Mouse (Mus musculus): ENCODE measurements around the gene Ciart.
A peak's percentile ranks its signal among the peaks of the same experiment; 100 is the strongest.
"Not testable (repeated sequence)": the region's sequence is repeated elsewhere in the genome, so short reads cannot be mapped to it uniquely, and the experiment has no call there.

Ciart gene

DNA sequence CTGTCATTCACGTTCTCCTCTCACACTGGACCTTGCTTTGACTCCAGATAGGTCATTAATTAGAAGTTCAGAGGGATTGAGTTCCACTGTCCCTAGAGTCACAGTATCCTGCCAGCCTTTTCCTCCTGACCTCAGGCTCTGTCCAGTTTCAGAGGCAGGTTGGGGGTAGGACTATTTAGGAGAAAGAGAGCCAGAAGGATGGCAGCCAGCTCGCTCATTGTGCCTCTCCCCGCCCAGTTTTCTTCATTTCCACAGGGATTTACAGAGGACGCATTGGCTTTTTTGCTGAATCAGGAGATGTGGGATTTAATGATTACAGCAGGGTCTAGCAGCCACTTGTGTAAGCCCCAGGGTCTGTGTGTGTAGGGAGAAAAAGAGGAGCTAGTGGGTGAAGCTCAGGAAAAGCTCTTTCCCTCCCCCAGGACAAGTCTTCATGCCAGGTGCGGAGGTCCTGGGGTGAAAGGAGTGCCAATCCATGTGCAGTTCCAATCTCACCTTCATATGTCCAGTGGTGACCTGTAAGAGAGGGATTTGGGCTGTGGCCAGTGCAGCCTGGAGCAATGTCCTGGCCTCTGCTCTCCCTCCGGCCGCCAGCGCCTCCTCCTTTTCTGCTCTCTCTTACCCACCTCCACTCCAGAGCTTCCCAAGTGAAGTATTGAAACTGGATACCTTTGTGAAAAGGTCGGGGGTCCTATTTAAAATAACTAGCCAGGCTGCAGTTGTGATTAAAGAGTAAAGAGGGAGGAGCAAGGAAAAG lies 19.7 kb upstream of the Ciart start:
- no peak for DNase-seq

DNA sequence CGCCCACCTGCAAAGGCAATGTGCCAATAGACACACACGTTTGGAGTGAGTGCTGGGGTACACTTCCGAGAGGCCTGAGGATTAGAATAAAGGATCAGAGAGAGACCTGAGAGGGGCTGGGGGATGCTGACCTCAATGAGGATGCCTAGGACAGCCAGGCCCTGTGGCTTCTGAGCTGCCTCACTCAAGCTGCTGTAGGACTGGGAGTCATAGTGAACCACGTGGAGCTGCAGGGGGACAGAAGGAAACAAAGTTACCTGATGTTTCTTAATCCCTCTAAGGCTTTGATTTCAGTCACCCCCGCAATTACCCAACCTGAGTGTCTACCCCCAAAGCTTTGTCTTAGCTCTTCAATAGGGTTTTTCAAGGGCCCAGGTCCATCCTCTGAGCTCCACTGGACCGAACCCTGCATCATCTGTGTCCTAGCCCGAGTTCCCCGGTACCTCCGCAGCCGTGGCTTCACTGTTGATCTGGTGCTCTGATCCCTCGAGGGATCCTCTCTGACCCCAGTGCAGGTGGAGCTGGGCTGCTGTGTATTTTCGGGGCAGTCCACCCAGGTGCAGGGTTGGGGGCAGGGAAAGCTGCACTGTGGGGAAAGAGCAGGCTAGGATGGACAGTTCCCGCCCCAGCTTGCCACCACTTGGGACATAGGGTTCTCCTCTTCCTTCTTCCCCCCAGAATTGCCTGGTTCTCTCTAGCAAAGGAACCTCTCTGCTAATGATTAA lies 17.9 kb upstream of the Ciart start:
- no peak for DNase-seq

DNA sequence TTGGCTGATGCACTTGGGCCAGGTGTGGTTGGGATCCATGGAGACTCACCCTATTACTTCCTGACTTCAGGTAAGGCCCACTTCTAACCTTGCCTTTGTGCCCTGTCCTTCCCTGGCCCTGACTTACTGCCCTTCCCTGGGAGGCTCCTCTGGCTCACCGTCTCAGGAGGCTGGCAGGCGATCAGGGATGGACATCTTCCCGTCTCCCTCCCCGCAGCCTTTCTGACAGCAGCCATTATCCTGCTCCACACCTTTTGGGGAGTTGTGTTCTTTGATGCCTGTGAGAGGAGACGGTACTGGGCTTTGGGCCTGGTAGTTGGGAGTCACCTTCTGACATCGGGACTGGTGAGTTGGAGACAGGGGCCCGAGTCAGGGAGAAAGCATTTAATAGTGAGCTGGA lies 13.4 kb upstream of the Ciart start:
- DNase-seq: not testable (repeated sequence)

DNA sequence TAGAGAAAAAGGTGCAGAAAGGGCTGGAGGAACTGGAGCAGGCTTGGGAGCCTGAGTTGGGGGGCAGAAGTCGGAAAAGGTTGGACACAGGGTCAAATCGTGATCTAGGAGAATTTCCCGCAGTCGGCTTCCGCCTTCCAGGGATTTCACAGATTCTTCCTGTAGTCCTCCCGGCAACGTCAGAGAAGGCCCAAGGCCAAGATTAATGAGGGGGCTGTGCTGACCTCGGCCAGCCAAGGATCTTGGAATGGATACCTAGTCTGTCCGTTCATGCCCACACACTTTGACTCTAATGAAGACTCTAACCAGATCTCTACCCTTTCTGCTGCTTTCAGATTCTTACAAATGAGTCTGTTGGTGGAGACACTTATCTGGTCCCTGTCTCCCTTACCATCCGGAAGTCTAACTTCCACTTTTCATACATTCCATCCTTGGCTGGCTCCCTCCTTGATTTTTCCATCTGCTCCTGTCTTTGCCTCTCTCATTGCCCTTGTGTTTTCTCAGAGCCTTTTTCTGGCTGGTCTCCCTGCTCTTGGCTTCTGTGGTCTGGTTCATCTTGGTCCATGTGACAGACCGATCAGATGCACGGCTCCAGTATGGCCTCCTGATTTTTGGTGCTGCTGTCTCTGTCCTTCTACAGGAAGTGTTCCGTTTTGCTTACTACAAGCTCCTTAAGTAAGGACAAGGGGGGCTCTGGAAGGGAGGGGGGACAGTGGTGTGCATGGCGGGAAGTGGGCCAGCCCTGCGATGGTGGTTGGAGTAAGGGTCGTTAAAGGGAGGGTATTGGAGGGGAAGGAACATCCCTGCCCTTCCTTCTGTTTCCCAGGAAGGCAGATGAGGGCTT lies 12.5 kb upstream of the Ciart start:
- DNase-seq: peak; percentile 41

DNA sequence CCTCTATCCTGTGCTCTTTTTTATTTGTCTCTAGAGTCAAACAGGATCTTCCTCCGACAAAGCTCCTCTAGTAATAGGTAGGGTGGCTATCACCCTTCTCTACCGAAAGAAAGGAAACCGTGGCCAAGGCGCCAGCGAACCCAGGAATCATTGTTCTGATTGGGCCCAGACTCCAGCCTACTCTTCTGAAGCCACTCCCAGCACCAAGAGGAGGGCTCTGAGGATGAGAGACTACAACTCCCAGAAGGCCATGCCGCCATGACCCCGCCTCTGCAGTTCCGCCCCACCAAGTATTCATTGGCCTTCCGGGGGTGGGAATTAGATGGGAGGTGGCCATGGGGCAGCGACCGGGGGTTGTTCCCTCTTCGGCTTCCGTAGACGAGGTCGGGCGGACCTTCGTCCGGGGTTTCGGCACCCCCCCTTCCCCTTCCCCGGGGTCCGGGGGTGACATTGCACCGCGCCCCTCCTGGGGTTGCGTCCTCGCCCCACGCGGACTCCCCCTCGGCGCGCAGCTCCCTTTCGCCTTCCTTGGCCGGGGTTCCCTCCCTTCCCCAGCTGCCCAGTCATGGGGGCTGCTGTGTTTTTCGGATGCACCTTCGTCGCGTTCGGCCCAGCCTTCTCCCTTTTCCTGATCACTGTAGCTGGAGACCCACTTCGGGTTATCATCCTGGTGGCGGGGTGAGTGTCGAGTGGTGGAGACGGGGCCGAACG lies 11.7 kb upstream of the Ciart start, which contains the start of gene Aph1a:
Gene Aph1a (plus strand): TSS at position 364 of the 711 bp plus-strand sequence.
- DNase-seq: peak; percentile 99

DNA sequence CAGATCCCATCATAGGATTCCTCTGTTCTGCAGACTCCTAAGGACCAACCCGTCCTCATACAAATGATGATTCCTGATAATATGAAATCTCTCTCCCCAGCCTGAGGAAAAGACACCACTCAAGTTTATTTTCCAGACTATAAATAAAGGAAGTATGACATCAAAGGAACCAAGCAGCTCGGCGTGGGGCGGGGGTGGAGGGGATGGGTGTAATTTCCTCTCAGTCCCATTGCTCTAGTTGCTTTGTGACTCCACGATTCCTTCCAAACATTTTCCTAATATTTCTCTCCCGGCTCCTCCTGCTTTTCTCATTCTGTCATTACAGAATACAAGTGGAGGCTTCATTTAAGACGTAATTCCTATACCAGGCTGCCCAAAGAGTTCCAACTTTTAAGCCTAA lies 11.1 kb upstream of the Ciart start:
- DNase-seq: no peak

DNA sequence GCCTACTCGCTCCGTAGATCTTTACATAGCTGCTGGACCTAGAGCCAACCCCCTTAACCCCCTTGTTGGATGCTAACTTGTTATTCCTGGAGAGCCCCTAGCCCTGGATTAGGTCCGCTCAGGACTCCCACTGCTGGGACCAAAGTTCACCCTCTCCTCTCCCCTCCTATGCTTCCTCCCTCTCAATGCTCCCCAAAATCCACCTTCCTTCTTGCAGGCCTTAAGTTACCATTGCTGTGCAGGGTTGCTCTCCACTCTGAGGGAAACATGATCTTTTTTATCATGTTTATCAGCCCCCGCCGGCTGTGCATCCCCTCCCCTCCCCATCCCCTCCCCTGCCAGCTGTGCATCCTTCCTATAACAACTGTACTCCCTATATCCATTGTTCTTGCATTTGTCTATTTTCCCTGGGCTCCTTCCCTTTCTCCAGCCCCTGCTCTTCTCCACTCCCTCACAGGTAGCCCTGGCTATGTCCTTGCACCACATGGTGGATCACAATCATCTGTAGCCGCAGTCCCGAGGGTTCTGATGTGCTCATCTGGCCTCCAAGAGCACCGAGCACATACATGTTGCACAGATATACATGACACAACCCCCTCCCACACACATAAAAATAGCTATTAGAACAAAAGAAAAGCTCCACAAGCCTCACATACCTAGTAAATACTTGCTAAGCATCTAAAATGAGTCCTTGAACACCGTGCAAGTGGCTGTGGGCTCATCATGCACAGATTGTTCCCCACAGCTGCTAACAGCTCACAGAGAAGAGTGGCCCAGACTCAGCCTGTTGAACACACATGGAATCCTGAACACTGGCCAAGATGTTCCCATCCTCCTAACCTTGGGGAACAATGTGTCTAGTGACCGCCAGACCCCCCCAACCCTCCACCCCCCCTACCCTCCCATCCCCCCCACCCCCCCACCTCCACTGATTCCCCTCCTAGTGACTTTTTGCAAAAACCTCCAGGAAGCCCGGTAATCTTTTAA lies 10.3 kb upstream of the Ciart start:
- no peak for DNase-seq

DNA sequence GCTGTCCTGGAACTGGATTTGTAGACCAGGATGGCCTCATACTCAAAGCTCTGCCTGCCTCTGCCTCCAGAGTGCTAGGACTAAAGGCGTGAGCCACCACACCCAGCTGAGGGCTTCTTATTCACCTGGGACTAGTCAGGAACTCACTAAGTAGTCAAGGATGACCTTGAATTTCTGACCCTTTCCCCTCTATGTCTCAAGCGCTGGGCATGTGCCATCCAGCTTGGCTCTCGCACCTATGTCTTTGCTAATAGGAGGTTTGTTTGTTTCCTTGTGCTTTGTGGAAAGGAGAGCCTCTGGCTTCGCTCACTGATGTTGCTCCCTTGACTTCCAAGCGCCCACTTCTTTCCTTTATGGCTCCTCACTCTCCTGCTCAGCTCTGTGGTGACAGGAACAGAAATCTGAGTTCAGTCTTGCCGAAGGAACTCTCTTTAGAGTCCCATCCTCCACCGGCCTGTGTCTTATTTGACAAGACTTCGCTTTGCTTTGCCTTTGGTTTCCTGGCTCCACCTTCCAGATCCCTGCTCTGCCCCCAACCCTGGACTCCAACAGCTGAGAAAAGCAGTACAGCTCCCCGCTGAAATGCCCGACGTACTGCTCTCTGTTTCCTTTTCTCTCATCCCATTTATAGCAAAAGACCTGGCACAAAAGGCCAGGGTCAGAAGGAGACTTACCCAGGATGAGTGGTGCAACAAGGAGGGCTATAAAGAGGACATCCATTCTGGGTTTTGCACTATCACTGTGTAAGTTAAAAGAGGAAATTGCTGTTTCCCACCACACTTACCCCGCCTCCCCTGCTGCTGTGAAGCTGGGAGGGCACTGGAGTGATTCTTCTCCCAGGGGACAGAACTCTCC lies 9.4 kb upstream of the Ciart start, which contains the start of gene BC028528:
Gene BC028528 (minus strand): TSS at position 795 of the 855 bp plus-strand sequence.
- no peak for DNase-seq

DNA sequence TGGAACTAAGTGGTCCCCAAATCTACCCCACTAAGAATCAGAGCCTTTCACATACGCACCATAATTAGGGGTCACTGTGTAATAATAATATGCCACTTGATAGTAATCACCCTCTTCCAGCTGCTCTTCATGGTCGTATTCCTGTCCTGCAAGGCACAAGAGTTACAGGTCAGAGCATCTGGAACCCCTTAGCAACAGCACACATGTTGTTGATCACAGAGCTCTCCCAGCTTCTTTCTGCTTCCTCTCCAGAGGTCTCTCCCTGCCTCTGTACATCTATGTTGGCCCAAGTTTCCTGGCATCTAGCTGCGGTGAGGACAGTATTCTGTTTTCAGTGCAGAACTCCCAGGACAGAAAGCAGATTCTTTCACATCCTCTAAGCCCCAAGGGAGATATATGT lies 7.6 kb upstream of the Ciart start:
- DNase-seq: no peak

DNA sequence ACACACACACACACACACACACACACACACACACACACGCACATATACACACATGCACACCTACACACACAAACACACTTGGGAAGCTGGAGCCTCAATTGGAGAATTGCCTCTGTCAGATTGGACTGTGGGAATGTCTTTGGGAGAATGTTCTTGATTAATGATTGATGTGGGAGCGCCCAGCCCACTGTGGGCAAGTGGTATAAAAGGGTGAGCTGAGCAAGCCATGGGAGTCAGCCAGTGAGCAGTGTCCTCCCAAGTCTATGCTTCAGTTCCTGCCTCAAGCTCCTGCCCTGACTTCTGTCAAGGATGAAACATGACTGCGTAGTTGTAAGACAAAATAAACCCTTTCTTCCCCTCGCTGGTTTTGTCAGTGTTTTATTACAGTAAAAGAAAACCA lies 5.5 kb upstream of the Ciart start:
- DNase-seq: no peak

DNA sequence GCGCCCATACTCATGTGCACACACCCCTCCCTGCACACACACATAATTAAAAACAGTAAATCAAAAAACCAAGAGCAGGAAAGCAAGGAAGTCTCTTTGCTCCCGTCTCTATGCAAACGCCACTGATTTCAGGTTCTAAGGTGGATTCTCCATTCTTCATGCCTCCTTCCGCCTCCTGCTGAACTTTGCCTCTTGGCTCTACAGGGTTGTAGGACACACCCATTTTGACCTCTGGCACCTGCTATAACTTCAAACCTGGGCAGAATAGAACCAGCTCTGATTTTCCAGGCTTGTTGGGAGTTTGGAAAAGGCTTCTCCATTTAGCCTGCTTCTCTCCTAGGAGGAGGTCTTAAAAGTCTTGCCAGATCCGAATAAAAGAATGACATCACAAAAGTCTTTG lies 2.3 kb upstream of the Ciart start:
- DNase-seq: no peak

DNA sequence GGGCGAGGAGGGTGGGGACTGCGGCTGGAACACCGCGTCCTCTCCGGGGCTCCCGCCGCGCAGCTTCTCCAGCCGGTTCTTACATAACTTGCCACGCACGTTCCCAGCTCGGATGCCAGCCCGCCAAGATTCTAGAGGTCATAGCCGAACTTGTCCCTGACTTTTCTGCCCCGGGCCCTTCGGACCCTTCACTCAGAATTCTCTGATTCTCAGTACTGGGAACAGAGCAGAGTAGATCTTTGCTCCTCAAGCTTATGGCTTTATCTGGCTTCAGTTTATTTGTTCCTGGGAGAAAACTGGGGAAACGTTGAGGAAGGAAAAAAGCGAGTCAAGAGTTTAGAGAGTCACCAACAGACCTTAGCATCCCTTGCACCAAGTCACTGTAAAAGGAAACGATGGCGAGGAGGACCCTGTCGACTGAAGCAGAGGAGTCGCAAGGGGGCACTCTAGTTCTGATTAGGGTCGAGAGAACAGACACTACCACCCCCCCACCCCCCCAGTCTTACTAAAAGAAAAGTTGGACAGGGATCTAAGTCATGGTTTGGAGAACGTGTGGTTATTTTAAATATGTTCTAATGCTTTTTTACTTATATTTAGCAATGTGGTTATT lies 870 bp upstream of the Ciart start:
- peak; percentile 77 for DNase-seq

DNA sequence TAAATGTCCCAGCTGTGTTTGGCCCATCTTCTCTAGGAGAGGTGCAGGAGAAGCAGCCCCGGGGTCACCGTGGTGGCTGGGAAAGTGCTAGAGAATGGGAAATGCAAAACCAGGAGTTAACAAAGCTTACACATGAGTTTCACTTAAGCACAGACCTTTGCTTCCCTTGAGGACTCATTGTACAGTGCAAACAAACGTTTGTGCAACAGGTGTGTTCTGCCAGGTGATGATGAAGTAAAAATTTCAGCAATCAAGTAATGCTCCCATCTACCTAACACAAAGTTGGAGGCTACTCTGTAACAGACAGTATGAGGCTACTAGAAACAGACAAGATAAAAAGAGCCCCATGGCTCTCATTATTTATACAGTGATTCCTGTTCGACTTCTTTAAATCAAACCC lies 3.0 kb downstream of the Ciart start:
- DNase-seq: no peak

DNA sequence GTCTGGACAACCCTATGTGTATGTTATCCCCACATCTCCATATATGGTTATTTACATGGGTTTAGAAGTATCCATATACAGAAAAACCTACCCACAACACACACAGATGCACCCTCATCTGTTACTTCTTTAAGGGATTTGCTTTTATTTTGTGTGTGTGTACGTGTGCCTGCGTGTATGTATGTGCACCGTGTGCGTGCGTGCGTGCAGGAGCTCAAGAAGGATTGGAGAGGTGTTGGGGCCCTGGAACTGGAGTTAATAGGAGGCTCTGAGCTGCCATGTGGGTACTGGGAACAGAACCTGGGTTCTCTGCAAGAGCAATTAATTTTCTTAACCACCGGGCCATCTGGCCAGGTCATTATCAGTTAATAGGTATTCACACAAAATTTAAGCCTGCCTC lies 10.0 kb downstream of the Ciart start:
- no peak for DNase-seq

DNA sequence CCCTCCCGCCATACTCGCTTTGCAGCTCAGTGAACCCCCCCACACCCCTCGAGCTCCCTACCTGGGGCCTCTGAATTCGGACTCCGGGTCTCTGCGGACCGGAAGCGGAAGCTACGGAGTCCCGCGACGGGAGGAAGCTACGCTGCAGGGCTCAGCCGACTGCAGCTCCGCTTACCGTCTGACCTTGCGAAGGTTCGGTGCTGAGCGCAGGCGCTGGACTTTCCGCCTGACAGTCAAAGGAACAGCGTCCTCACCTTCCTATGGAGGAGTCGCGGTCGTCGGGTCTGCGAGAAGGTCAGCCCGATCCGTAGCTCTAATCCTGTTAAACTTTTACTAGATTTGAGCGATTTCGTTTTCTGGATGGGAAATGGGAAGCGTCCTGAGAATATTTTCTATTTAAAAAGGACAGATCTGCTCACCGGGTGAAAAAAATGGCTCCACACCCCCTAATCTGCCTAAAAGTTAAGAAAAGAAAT lies 10.6 kb downstream of the Ciart start, which contains the start of gene Mrps21:
Gene Mrps21 (minus strand): TSS at position 128 of the 476 bp plus-strand sequence.
- peak; percentile 92 for DNase-seq

DNA sequence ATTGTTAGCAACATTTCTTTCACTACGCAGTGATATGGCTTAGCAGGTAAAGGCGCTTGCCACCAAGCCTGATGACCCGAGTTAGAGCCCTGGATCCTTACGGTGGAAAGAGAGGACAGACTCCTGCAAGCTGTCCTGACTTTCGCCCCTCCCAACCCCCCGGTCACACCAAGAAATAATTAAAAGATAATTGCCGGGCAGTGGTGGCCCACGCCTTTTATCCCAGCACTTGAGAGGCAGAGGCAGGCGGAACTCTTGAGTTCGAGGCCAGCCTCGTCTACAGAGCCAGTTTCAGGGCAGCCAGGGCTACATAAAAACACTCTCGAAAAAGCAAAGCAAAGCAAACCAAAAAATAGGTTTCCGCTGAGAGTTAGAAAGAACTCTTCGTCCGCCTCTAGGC lies 11.1 kb downstream of the Ciart start:
- no peak for DNase-seq

DNA sequence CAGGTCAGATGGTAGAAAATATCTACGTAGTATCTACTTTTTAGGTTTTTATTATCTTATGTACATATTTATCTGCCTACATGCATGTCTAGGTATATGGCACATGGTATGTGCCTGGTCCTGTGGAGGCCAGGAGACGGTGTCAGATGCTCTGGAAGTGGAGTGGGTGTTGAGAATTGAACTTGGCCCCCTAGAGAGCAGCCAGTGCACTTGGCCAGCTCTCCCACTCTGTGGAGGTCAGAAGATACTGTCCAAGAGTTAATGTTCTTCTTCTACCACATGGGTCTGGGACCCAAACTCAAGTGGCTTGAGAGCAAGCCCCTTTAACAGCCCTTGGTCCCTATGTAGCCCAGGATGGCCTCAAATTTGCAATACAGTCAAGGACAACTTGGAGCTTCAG lies 14.6 kb downstream of the Ciart start:
- DNase-seq: no peak

DNA sequence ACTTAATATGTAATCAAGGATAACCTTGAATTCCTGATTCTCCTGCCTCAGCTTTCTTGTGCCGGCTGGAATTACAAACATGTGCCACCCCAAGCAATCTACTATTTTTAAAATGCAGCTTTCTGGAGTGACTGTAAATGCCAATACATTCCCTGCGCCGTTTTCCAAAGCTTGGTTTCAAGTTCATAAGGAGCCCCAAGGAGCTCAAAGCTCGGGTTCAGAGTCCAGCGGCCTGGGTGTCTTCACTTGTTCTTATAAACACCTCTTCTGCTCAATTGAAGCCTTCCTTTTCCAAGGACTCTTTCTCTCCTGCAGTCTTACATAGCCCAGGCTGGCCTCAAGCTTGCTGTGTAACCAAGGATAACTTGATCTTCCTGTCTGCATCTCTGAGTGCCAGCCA lies 16.0 kb downstream of the Ciart start:
- no peak for DNase-seq

DNA sequence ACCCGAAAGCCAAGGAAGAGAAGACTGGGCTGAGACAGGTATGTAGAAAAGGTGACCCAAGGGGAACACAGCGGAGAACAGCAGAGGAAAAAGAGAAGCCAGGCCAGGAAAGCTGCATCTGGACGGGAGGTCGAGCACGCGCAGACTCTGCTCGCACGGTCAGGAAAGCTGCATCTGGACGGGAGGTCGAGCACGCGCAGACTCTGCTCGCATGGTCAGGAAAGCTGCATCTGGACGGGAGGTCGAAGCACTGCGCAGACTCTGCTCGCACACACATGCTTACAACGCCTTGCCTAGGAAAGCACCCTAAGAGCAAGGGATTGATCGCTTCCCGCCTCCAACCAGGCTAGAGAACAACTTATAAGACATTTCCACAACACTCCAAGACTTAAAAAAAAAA lies 16.5 kb downstream of the Ciart start:
- no peak for DNase-seq

DNA sequence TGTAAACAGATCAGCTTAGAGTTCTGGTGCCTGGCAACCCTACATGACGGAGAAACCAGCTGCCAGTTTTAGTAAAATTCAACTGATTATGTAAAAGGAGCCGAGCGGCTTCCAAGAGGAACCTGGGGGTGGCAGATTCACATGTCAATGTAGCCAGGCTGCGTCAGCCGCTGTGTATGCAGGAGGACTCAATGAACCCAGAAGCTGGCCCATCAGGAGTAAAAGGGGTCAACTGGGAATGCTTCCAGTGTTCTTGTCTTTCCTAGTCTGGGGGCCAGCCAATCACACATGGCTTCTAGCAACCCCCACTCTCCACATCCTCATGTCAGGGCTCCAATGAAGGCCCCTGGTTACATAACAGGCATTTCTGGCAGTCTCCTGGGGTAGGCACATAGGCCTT lies 17.0 kb downstream of the Ciart start:
- no peak for DNase-seq

Data from retina, postnatal 1 day (tissue).